Mouse (Mus musculus): ENCODE data around the gene Babam2.

GRCm38 (mm10) chr5:31936523-31936922, 239.0 kb downstream of the Babam2 start:
- TF ChIP-seq USF1 (IDR thresholded peaks at IDR 0.05; ENCODE audit: low read depth) = no peak
- TF ChIP-seq POLR2A (IDR thresholded peaks at IDR 0.05; ENCODE audit: insufficient read length, low read depth) = no peak
- TF ChIP-seq POLR2AphosphoS2 (IDR thresholded peaks at IDR 0.05; ENCODE audit: insufficient read length, low read depth) = no peak
- TF ChIP-seq TCF3 (IDR thresholded peaks at IDR 0.05; ENCODE audit: insufficient read length, low read depth) = no peak
- TF ChIP-seq CEBPB (IDR thresholded peaks at IDR 0.05; ENCODE audit: insufficient read depth, poor library complexity, severe bottlenecking) = no peak
- no peak for TF ChIP-seq MYOG (IDR thresholded peaks at IDR 0.05; ENCODE audit: control insufficient read depth in 1 of 3, insufficient read depth in 1 of 3, insufficient read length in 2 of 3, low read depth in 2 of 3)
- TF ChIP-seq MAX (IDR thresholded peaks at IDR 0.05; ENCODE audit: low read depth) = no peak
